Mouse (Mus musculus) mouse trophoblast stem cell (cell line): ENCODE data around the gene Tbc1d15.
"Not testable (repeated sequence)": the region's sequence is repeated elsewhere in the genome, so short reads cannot be mapped to it uniquely, and the experiment has no call there.

Experiments
- in situ Hi-C, 2 experiments: fragments of 300-500 bp; cut with MseI, MboI; formaldehyde crosslinking; loops; 2 replicates in 1 of 2; 3 replicates in 1 of 2; pipeline ENCODE4 v1.15.1; 2025

Tbc1d15 gene

GRCm38 (mm10) chr10:115245488-115245887, 5.8 kb downstream of the Tbc1d15 start:
- in situ Hi-C loops = no loop called here

- in situ Hi-C loops = no loop called here
These were observed 10.1 kb downstream of the Tbc1d15 start for GRCm38 (mm10) chr10:115241082-115241595.

- in situ Hi-C loops = no loop called here
These were observed 13.3 kb downstream of the Tbc1d15 start for GRCm38 (mm10) chr10:115237931-115238330.

GRCm38 (mm10) chr10:115236733-115237132, 14.5 kb downstream of the Tbc1d15 start:
- in situ Hi-C loops = no loop called here

GRCm38 (mm10) chr10:115235501-115235900, 15.8 kb downstream of the Tbc1d15 start:
- in situ Hi-C loops = no loop called here

- in situ Hi-C loops = no loop called here
These were observed 17.5 kb downstream of the Tbc1d15 start for GRCm38 (mm10) chr10:115233798-115234197.

- in situ Hi-C loops = no loop called here
These were observed 18.8 kb downstream of the Tbc1d15 start for GRCm38 (mm10) chr10:115232513-115232912.

GRCm38 (mm10) chr10:115229023-115229422, 22.2 kb downstream of the Tbc1d15 start:
- in situ Hi-C loops = no loop called here

GRCm38 (mm10) chr10:115226586-115226985, 24.7 kb downstream of the Tbc1d15 start:
- in situ Hi-C loops = no loop called here

GRCm38 (mm10) chr10:115223845-115224244, 27.4 kb downstream of the Tbc1d15 start:
- in situ Hi-C loops = no loop called here

GRCm38 (mm10) chr10:115212916-115213580, 38.2 kb downstream of the Tbc1d15 start:
- in situ Hi-C loops = no loop called here

GRCm38 (mm10) chr10:115205825-115206224, 45.4 kb downstream of the Tbc1d15 start:
- in situ Hi-C loops = no loop called here

GRCm38 (mm10) chr10:115205284-115205683, 46.0 kb downstream of the Tbc1d15 start:
- in situ Hi-C loops = no loop called here

GRCm38 (mm10) chr10:115191214-115191613, 60.1 kb downstream of the Tbc1d15 start:
- in situ Hi-C loops = no loop called here

GRCm38 (mm10) chr10:115187390-115187789, 63.9 kb downstream of the Tbc1d15 start:
- in situ Hi-C loops = no loop called here

GRCm38 (mm10) chr10:115184697-115185096, 66.6 kb downstream of the Tbc1d15 start, which contains the start of gene Tph2:
Tph2 (minus strand) TSS chr10:115185022.
- in situ Hi-C loops = no loop called here

- in situ Hi-C loops = no loop called here
These were observed 70.2 kb downstream of the Tbc1d15 start for GRCm38 (mm10) chr10:115181034-115181433.

- in situ Hi-C loops = not testable (repeated sequence)
These were observed 73.2 kb downstream of the Tbc1d15 start for GRCm38 (mm10) chr10:115178019-115178418.

GRCm38 (mm10) chr10:115175591-115175991, 75.7 kb downstream of the Tbc1d15 start:
- in situ Hi-C loops = no loop called here

GRCm38 (mm10) chr10:115173336-115173735, 77.9 kb downstream of the Tbc1d15 start:
- in situ Hi-C loops = no loop called here

- in situ Hi-C loops = no loop called here
These were observed 79.9 kb downstream of the Tbc1d15 start for GRCm38 (mm10) chr10:115171351-115171818.

GRCm38 (mm10) chr10:115170496-115171350, 80.5 kb downstream of the Tbc1d15 start:
- in situ Hi-C loops = no loop called here
